Mouse (Mus musculus) left cerebral cortex, adult 8-10 months (tissue): ENCODE data around the gene Mcm7. TPM values are rescaled to one million over a fixed set of nuclear protein-coding genes. Genes with fewer than 3 reads are reported as not detected.
A peak's percentile ranks its signal among the peaks of the same experiment; 100 is the strongest.
"Not testable (repeated sequence)": the region's sequence is repeated elsewhere in the genome, so short reads cannot be mapped to it uniquely, and the experiment has no call there.

Experiments
- DNase-seq, 2 experiments: peaks; one replicate each; pipeline ENCODE4 v3.0.0; 2022; ENCODE audit warnings: low spot score in 2 of 2
- total RNA-seq, 4 experiments: library from RNA; stranded (reverse); gene quantifications; 2 replicates each; pipeline ENCODE4 v1.2.4; 2022

The Mcm7 gene
- 10 to 100 TPM; 15.2 to 17.9 (median 15.9) TPM for total RNA-seq

GRCm38 (mm10) chr5:138171695-138172491, at the start of gene Mcm7, which contains the start of gene Ap4m1:
TSS of gene Mcm7 (minus strand) at chr5:138172422.
TSS of gene Ap4m1 (plus strand) at chr5:138172002.
- peak; percentile 97 for DNase-seq

GRCm38 (mm10) chr5:138219864-138220263, 47.6 kb upstream of the Mcm7 start:
- no peak for DNase-seq

GRCm38 (mm10) chr5:138216632-138217031, 44.4 kb upstream of the Mcm7 start:
- DNase-seq = not testable (repeated sequence)

- no peak for DNase-seq
Observed at GRCm38 (mm10) chr5:138207873-138208272, 35.7 kb upstream of the Mcm7 start.

- DNase-seq = no peak
Observed at GRCm38 (mm10) chr5:138207253-138207652, 35.0 kb upstream of the Mcm7 start.

- no peak for DNase-seq
Observed at GRCm38 (mm10) chr5:138202086-138202485, 29.9 kb upstream of the Mcm7 start.

GRCm38 (mm10) chr5:138199576-138199975, 27.4 kb upstream of the Mcm7 start:
- no peak for DNase-seq

- DNase-seq = no peak
Observed at GRCm38 (mm10) chr5:138195463-138195862, 23.2 kb upstream of the Mcm7 start.

GRCm38 (mm10) chr5:138194755-138195345, 22.6 kb upstream of the Mcm7 start:
- no peak for DNase-seq

GRCm38 (mm10) chr5:138193771-138194727, 21.8 kb upstream of the Mcm7 start, which contains the start of gene Mblac1:
TSS of gene Mblac1 (plus strand) at chr5:138194314.
- peak; percentile 72 to 75 for DNase-seq

- peak; percentile 35 to 79 for DNase-seq
Observed at GRCm38 (mm10) chr5:138187661-138188306, 15.6 kb upstream of the Mcm7 start.

- peak; percentile 59 to 73 for DNase-seq
Observed at GRCm38 (mm10) chr5:138186950-138187638, 14.9 kb upstream of the Mcm7 start, which contains the start of the genes Taf6 and Cnpy4. TSS of gene Taf6 (minus strand) at chr5:138187451. TSS of gene Cnpy4 (plus strand) at chr5:138187485.

GRCm38 (mm10) chr5:138173217-138173616, 995 bp upstream of the Mcm7 start:
- no peak for DNase-seq

GRCm38 (mm10) chr5:138170936-138171561, 1.2 kb downstream of the Mcm7 start:
- peak; percentile 90 to 92 for DNase-seq

- DNase-seq = no peak
Observed at GRCm38 (mm10) chr5:138165594-138165993, 6.6 kb downstream of the Mcm7 start.

- no peak for DNase-seq
Observed at GRCm38 (mm10) chr5:138163610-138164009, 8.6 kb downstream of the Mcm7 start.

- no peak for DNase-seq
Observed at GRCm38 (mm10) chr5:138163046-138163445, 9.2 kb downstream of the Mcm7 start.

GRCm38 (mm10) chr5:138160842-138161665, 11.2 kb downstream of the Mcm7 start, which contains the start of gene Cops6:
TSS of gene Cops6 (plus strand) at chr5:138161071.
- peak; percentile 90 to 93 for DNase-seq
